Mouse (Mus musculus): ENCODE measurements at regions not wholly inside any gene's neighbourhood (a gene's known extent, or its start where the extent isn't known, plus 50 kb on each side); places are given as distances from the start of the nearest gene placed in this dataset.

GRCm38 (mm10) chr7:113081120-113081519, 126.1 kb upstream of the Arntl start:
- H3K4me1 ChIP-seq (ENCODE audit: control insufficient read depth, insufficient read depth, low read length), result no peaks in the 10 kb centered on the region
- H3K27ac ChIP-seq (ENCODE audit: insufficient read depth, low read length), result no peak overlapping the region
- H3K4me3 ChIP-seq (ENCODE audit: insufficient read depth, low read length), result no peak overlapping the region
- no peak for TF ChIP-seq CTCF (IDR thresholded peaks at IDR 0.05; ENCODE audit: borderline replicate concordance, insufficient read depth, low read length)
- TF ChIP-seq POLR2A (IDR thresholded peaks at IDR 0.05; ENCODE audit: low read depth, low read length), result no peak

DNA sequence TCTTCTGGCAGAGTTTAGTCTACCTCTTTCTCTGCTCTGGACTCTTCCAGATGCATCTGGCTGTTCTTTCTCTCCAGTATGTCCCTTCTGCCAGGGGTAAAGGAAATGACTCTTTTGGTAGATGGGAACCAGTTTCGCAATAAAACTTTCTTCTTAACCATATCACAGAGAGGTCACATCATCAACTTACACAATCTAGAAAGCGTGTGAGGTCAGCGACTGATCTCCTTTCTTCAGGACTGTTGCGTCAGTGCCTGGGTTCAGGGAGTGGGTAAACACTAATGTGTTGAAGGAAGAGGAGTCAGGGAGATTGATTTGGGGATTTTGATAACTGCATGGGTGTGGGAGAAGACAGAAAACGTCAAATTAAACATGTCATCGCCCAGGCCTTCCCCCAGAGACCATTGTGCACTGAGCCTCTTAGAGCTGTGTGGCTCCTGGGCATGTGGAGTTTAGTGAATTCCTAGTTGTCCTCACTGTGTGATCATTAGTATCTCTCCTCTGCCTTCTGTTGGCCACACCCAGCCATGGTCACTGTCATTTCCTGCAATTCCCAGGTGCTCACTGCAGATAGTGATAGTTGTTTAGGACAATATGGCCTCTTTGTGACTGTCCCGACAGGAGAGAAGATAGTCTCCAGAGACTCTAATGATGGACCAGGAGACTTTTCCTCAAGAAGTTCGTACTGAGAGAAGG, 122.2 kb upstream of the Arntl start:
- Histone ChIP-seq H3K4me1 (ENCODE audit: control insufficient read depth, insufficient read depth, low read length) (no peaks in the 10 kb centered on the region), H3K27ac (ENCODE audit: insufficient read depth, low read length) (no peak overlapping the region), H3K4me3 (ENCODE audit: insufficient read depth, low read length) (no peak overlapping the region)
- TF ChIP-seq POLR2A (IDR thresholded peaks at IDR 0.05; ENCODE audit: low read depth, low read length), result no peak
- TF ChIP-seq CTCF (IDR thresholded peaks at IDR 0.05; ENCODE audit: borderline replicate concordance, insufficient read depth, low read length), result no peak

GRCm38 (mm10) chr7:113086158-113086557, 121.1 kb upstream of the Arntl start:
- no peak overlapping the region for H3K4me3 ChIP-seq (ENCODE audit: insufficient read depth, low read length)
- no peaks in the 10 kb centered on the region for H3K4me1 ChIP-seq (ENCODE audit: control insufficient read depth, insufficient read depth, low read length)
- H3K27ac ChIP-seq (ENCODE audit: insufficient read depth, low read length), result no peak overlapping the region
- TF ChIP-seq POLR2A (IDR thresholded peaks at IDR 0.05; ENCODE audit: low read depth, low read length) (no peak), CTCF (IDR thresholded peaks at IDR 0.05; ENCODE audit: borderline replicate concordance, insufficient read depth, low read length) (no peak)

DNA sequence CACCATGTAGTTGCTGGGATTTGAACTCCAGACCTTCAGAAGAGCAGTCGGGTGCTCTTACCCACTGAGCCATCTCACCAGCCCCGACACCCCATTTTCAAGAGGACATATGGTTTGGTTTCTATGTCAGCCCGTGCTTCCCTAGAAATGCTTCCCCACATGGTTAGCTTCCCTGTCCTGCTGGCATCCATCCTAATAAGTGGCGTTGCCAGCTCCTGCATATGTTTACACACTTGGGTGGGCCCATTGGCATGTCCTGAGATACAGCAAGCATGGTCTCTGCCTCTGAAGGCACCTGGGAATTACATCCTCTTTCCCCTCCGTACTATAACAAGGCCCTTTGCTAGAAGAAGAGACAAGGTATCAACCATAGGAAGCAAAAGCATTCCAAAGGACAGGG, 119.6 kb upstream of the Arntl start:
- no peak overlapping the region for H3K4me3 ChIP-seq (ENCODE audit: insufficient read depth, low read length)
- TF ChIP-seq POLR2A (IDR thresholded peaks at IDR 0.05; ENCODE audit: low read depth, low read length), result no peak
- no peak for TF ChIP-seq CTCF (IDR thresholded peaks at IDR 0.05; ENCODE audit: borderline replicate concordance, insufficient read depth, low read length)
- H3K27ac ChIP-seq (ENCODE audit: insufficient read depth, low read length), result no peak overlapping the region
- H3K4me1 ChIP-seq (ENCODE audit: control insufficient read depth, insufficient read depth, low read length), result no peaks in the 10 kb centered on the region

- TF ChIP-seq CTCF (IDR thresholded peaks at IDR 0.05; ENCODE audit: borderline replicate concordance, insufficient read depth, low read length), result no peak
- no peak for TF ChIP-seq POLR2A (IDR thresholded peaks at IDR 0.05; ENCODE audit: low read depth, low read length)
- Histone ChIP-seq H3K4me1 (ENCODE audit: control insufficient read depth, insufficient read depth, low read length) (no peaks in the 10 kb centered on the region), H3K4me3 (ENCODE audit: insufficient read depth, low read length) (no peak overlapping the region), H3K27ac (ENCODE audit: insufficient read depth, low read length) (no peak overlapping the region)
Measured at GRCm38 (mm10) chr7:113089044-113089443, 118.2 kb upstream of the Arntl start.

DNA sequence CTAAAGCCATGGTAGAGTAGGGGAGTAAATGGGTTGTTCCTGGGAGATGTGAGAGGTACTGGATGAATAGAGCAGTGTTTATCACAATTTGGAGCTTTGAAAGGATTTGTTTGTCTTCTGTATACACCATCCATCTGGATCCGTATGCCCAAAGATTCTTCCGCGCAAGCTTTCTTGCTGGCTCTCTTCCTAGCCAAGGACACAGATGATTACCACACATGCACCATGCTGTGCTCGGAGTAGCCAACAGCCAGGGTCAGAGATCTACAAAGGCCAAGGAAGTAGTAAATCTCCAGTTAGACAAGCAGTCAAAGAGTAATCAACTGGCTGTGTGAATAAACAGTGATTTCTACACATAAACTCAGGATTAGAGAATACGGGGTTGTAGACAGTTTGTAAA, 113.3 kb upstream of the Arntl start:
- Histone ChIP-seq H3K27ac (ENCODE audit: insufficient read depth, low read length) (no peak overlapping the region), H3K4me3 (ENCODE audit: insufficient read depth, low read length) (no peak overlapping the region), H3K4me1 (ENCODE audit: control insufficient read depth, insufficient read depth, low read length) (no peaks in the 10 kb centered on the region)
- TF ChIP-seq CTCF (IDR thresholded peaks at IDR 0.05; ENCODE audit: borderline replicate concordance, insufficient read depth, low read length) (no peak), POLR2A (IDR thresholded peaks at IDR 0.05; ENCODE audit: low read depth, low read length) (no peak)

DNA sequence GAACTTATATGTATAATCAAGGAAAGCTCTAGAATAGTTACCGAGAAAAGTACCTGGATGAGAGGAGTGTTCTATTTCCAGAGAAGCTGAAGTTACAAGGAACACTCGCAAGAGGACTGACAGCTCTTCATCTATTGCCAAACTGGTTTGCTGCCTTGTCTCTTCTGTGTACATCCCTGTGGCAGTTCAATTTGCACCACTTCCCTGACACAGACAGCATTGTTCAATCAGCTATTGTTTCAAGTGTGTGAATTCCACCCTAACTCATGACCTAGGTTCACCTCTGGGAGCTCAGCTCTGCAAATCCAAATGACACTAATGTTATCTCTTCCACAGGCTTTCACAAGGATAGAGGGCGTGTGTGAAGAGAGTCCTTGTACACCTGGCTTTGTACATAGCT, 112.2 kb upstream of the Arntl start:
- TF ChIP-seq POLR2A (IDR thresholded peaks at IDR 0.05; ENCODE audit: low read depth, low read length) (no peak), CTCF (IDR thresholded peaks at IDR 0.05; ENCODE audit: borderline replicate concordance, insufficient read depth, low read length) (no peak)
- H3K27ac ChIP-seq (ENCODE audit: insufficient read depth, low read length), result no peak overlapping the region
- no peak overlapping the region for H3K4me3 ChIP-seq (ENCODE audit: insufficient read depth, low read length)
- H3K4me1 ChIP-seq (ENCODE audit: control insufficient read depth, insufficient read depth, low read length), result no peaks in the 10 kb centered on the region

DNA sequence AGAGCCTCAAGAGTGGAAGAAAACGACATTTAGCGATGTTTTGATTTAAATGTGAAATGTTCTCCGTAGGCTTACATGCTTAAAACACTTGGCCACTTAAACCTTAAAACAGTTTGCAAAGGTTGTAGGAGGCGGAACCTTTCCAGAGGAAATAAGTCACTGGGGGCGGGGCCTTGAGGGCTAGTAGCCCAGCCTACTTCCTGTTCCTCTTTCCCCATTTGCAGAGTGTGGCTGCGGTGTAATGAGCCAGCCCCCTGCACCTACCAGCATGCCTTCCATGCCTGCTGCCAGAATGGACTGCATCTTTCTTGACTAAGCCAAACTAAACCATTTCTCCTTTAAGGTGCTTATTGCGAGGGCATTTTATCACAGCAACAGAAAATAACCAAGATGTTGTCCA, 103.0 kb upstream of the Arntl start:
- no peaks in the 10 kb centered on the region for H3K4me1 ChIP-seq (ENCODE audit: control insufficient read depth, insufficient read depth, low read length)
- H3K4me3 ChIP-seq (ENCODE audit: insufficient read depth, low read length), result no peak overlapping the region
- no peak for TF ChIP-seq POLR2A (IDR thresholded peaks at IDR 0.05; ENCODE audit: low read depth, low read length)
- no peak for TF ChIP-seq CTCF (IDR thresholded peaks at IDR 0.05; ENCODE audit: borderline replicate concordance, insufficient read depth, low read length)

GRCm38 (mm10) chr7:113105359-113105758, 101.9 kb upstream of the Arntl start:
- Histone ChIP-seq H3K27ac (ENCODE audit: insufficient read depth, low read length) (no peak overlapping the region), H3K4me1 (ENCODE audit: control insufficient read depth, insufficient read depth, low read length) (no peaks in the 10 kb centered on the region), H3K4me3 (ENCODE audit: insufficient read depth, low read length) (no peak overlapping the region)
- TF ChIP-seq CTCF (IDR thresholded peaks at IDR 0.05; ENCODE audit: borderline replicate concordance, insufficient read depth, low read length) (no peak), POLR2A (IDR thresholded peaks at IDR 0.05; ENCODE audit: low read depth, low read length) (no peak)

More for the DNA sequence above, 103.0 kb upstream of the Arntl start:
- no peak overlapping the region for H3K27ac ChIP-seq (ENCODE audit: insufficient read depth, low read length)

- no peak overlapping the region for H3K27ac ChIP-seq (ENCODE audit: insufficient read depth, low read length)
- TF ChIP-seq CTCF (IDR thresholded peaks at IDR 0.05; ENCODE audit: borderline replicate concordance, insufficient read depth, low read length), result no peak
- TF ChIP-seq POLR2A (IDR thresholded peaks at IDR 0.05; ENCODE audit: low read depth, low read length), result no peak
Measured at GRCm38 (mm10) chr7:113106731-113107130, 100.5 kb upstream of the Arntl start.

More at GRCm38 (mm10) chr7:113106731-113107130, 100.5 kb upstream of the Arntl start:
- Histone ChIP-seq H3K4me1 (ENCODE audit: control insufficient read depth, insufficient read depth, low read length) (no peaks in the 10 kb centered on the region), H3K4me3 (ENCODE audit: insufficient read depth, low read length) (no peak overlapping the region)
